Mouse (Mus musculus) cortical plate, adult 2 months (tissue): ENCODE measurements around the gene Herc3.

ENCODE experiments used
- CTCF ChIP-seq: fragments of 200-500 bp; IDR thresholded peaks from 2 replicates; pipeline ENCODE4 v1.5.1; 2011; ENCODE audit warnings: mild to moderate bottlenecking, control low read depth, low read length; ENCODE audit not compliant: insufficient read depth; ENCODE audit errors: extremely low read depth
- POLR2A ChIP-seq: fragments of 200-500 bp; IDR thresholded peaks from 2 replicates; pipeline ENCODE4 v1.6.1; 2011; ENCODE audit warnings: mild to moderate bottlenecking, low read length, control low read depth; ENCODE audit not compliant: insufficient read depth; ENCODE audit errors: extremely low read depth

GRCm38 (mm10) chr6:58922511-58922910 lies 91.2 kb downstream of the Herc3 start:
- TF ChIP-seq POLR2A: no peak
- no peak for TF ChIP-seq CTCF
